Mouse (Mus musculus): Measurements from ENCODE around the gene Zfp219.

DNA sequence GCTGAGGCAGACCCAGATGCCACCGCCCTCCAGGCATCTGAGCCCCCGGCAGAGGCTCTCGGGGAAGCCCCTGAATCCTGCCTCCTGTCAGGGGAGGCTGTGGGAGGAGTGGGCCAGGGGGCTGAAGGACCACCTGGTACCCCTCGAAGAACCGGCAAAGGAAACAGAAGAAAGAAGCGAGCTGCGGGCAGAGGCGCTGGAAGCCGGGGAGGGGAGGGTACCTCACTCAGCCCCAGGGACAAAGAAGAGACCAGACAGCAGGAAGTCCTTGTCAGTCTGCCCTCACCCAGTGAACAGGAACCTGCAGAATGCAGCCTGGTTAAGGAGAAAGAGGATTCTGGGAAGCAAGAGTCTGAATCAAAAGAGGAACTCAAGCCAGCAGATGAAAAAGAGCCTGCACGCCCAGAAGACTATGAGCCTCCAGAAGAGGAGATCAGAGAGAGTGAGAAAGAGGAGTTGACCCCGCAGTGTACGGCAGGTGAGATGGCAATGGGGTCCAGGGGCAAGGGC is 31.0 kb downstream of the Zfp219 start:
- TF ChIP-seq CTCF (IDR thresholded peaks at IDR 0.05; ENCODE audit: extremely low read depth, insufficient read depth, low read length) = no peak
- TF ChIP-seq POLR2A (IDR thresholded peaks at IDR 0.05; ENCODE audit: extremely low read depth, insufficient read depth, low read length) = no peak
